Mouse (Mus musculus): ENCODE data around the gene Slc22a1. TPM values are rescaled to one million over a fixed set of nuclear protein-coding genes. Genes with fewer than 3 reads are reported as not detected.

Slc22a1 gene
- 0.25 TPM in 1 of 2 replicates, not detected in the other for polyA plus RNA-seq (2015; fragmentation: Nextera tagmentation; extraction: Ambion mirVana)

- WGBS: 68% methylated on average over 7 of the region's 7 CpGs
- Histone ChIP-seq H3K27me3 (no peaks in the 10 kb centered on the region), H3K27ac (no peak within 1 kb of the TSS), H3K9ac (no peak within 1 kb of the TSS), H3K4me3 (no peak within 1 kb of the TSS), H3K4me1 (peaks cover 7% of the 10 kb centered on the region), H3K4me2 (replicated peaks) (no peak within 1 kb of the TSS), H3K36me3 (peaks cover 9% of the 10 kb centered on the region), H3K9me3 (0 out of 2 replicates have a peak, but pooled peaks cover 5% of the 10 kb centered on the region)
- no peak for ATAC-seq (ENCODE audit: low FRiP score, low read depth)
Measured at GRCm38 (mm10) chr17:12675646-12676045, at the start of gene Slc22a1. Gene Slc22a1 (minus strand): TSS chr17:12675829.

- H3K4me1 ChIP-seq: peaks cover 70% of the 10 kb centered on the region
- 10% methylated on average over 6 of the region's 6 CpGs for WGBS
- H3K9me3 ChIP-seq: no peaks in the 10 kb centered on the region
- peak; percentile 72 for ATAC-seq (ENCODE audit: low FRiP score, low read depth)
- H3K4me3 ChIP-seq: no peak overlapping the region
- peak overlapping the region; percentile 95 for H3K27ac ChIP-seq
- H3K27me3 ChIP-seq: no peaks in the 10 kb centered on the region
- peaks cover 64% of the 10 kb centered on the region for H3K36me3 ChIP-seq
- peak overlapping the region; percentile 44 for H3K4me2 ChIP-seq (replicated peaks)
- H3K9ac ChIP-seq: no peak overlapping the region; the same call in 1 of the 2 replicates
Measured at GRCm38 (mm10) chr17:12724767-12725744, 49.4 kb upstream of the Slc22a1 start.

GRCm38 (mm10) chr17:12723986-12724766, 48.5 kb upstream of the Slc22a1 start:
- H3K27me3 ChIP-seq: no peaks in the 10 kb centered on the region
- H3K9me3 ChIP-seq: no peaks in the 10 kb centered on the region
- no peak overlapping the region for H3K9ac ChIP-seq
- H3K36me3 ChIP-seq: peaks cover 64% of the 10 kb centered on the region
- H3K27ac ChIP-seq: peak overlapping the region; percentile 95
- H3K4me2 ChIP-seq (replicated peaks): peak overlapping the region; percentile 44
- no peak for ATAC-seq (ENCODE audit: low FRiP score, low read depth)
- WGBS: 70% methylated on average over 5 of the region's 5 CpGs
- H3K4me3 ChIP-seq: no peak overlapping the region
- peaks cover 70% of the 10 kb centered on the region for H3K4me1 ChIP-seq

GRCm38 (mm10) chr17:12722622-12723021, 47.0 kb upstream of the Slc22a1 start:
- H3K9me3 ChIP-seq: no peaks in the 10 kb centered on the region
- H3K4me1 ChIP-seq: peaks cover 76% of the 10 kb centered on the region
- H3K9ac ChIP-seq: no peak overlapping the region
- ATAC-seq (ENCODE audit: low FRiP score, low read depth): peak; percentile 64; the same call in 1 of the 2 replicates
- H3K4me3 ChIP-seq: no peak overlapping the region
- H3K4me2 ChIP-seq (replicated peaks): 0 out of 2 replicates have a peak overlapping the region, but pooled peaks have one; percentile 7
- peak overlapping the region; percentile 79 for H3K27ac ChIP-seq
- peaks cover 71% of the 10 kb centered on the region for H3K36me3 ChIP-seq
- no peaks in the 10 kb centered on the region for H3K27me3 ChIP-seq
- 15% methylated on average over 8 of the region's 8 CpGs for WGBS

- no peak for ATAC-seq (ENCODE audit: low FRiP score, low read depth)
- WGBS: 77% methylated on average over 5 of the region's 5 CpGs
- Histone ChIP-seq H3K4me1 (peaks cover 71% of the 10 kb centered on the region), H3K9ac (no peak overlapping the region), H3K4me3 (no peak overlapping the region), H3K9me3 (no peaks in the 10 kb centered on the region), H3K36me3 (peaks cover 76% of the 10 kb centered on the region), H3K27ac (no peak overlapping the region), H3K4me2 (replicated peaks) (no peak overlapping the region), H3K27me3 (no peaks in the 10 kb centered on the region)
Measured at GRCm38 (mm10) chr17:12721118-12721886, 45.7 kb upstream of the Slc22a1 start.

- H3K9me3 ChIP-seq: no peaks in the 10 kb centered on the region
- no peak overlapping the region for H3K4me3 ChIP-seq
- no peak overlapping the region for H3K4me2 ChIP-seq (replicated peaks)
- ATAC-seq (ENCODE audit: low FRiP score, low read depth): peak; percentile 72; the same call in 1 of the 2 replicates
- peaks cover 86% of the 10 kb centered on the region for H3K36me3 ChIP-seq
- H3K9ac ChIP-seq: no peak overlapping the region
- 44% methylated on average over 7 of the region's 7 CpGs for WGBS
- peaks cover 46% of the 10 kb centered on the region for H3K4me1 ChIP-seq
- no peaks in the 10 kb centered on the region for H3K27me3 ChIP-seq
- H3K27ac ChIP-seq: no peak overlapping the region
Measured at GRCm38 (mm10) chr17:12718251-12718650, 42.6 kb upstream of the Slc22a1 start.

- Histone ChIP-seq H3K9me3 (no peaks in the 10 kb centered on the region), H3K27ac (peak overlapping the region; percentile 48; the same call in 1 of the 2 replicates), H3K9ac (no peak overlapping the region), H3K36me3 (peaks cover 94% of the 10 kb centered on the region), H3K4me3 (no peak overlapping the region), H3K4me2 (replicated peaks) (no peak overlapping the region), H3K4me1 (peaks cover 38% of the 10 kb centered on the region), H3K27me3 (no peaks in the 10 kb centered on the region)
- WGBS: 67% methylated on average over 4 of the region's 4 CpGs
- ATAC-seq (ENCODE audit: low FRiP score, low read depth): no peak
Measured at GRCm38 (mm10) chr17:12717445-12717844, 41.8 kb upstream of the Slc22a1 start.

GRCm38 (mm10) chr17:12715032-12715431, 39.4 kb upstream of the Slc22a1 start:
- 88% methylated on average over 1 of the region's 1 CpGs for WGBS
- H3K27ac ChIP-seq: no peak overlapping the region
- H3K36me3 ChIP-seq: peaks cover 95% of the 10 kb centered on the region
- H3K4me1 ChIP-seq: peaks cover 40% of the 10 kb centered on the region
- no peak overlapping the region for H3K9ac ChIP-seq
- H3K4me3 ChIP-seq: no peak overlapping the region
- no peaks in the 10 kb centered on the region for H3K27me3 ChIP-seq
- no peak for ATAC-seq (ENCODE audit: low FRiP score, low read depth)
- no peak overlapping the region for H3K4me2 ChIP-seq (replicated peaks)
- no peaks in the 10 kb centered on the region for H3K9me3 ChIP-seq

- WGBS: 77% methylated on average over 5 of the region's 5 CpGs
- Histone ChIP-seq H3K27ac (no peak overlapping the region; the same call in 1 of the 2 replicates), H3K4me2 (replicated peaks) (no peak overlapping the region), H3K36me3 (peaks cover 94% of the 10 kb centered on the region), H3K4me1 (peaks cover 41% of the 10 kb centered on the region), H3K4me3 (no peak overlapping the region), H3K9ac (no peak overlapping the region), H3K9me3 (no peaks in the 10 kb centered on the region), H3K27me3 (no peaks in the 10 kb centered on the region)
- ATAC-seq (ENCODE audit: low FRiP score, low read depth): no peak
Measured at GRCm38 (mm10) chr17:12714080-12714561, 38.5 kb upstream of the Slc22a1 start.

- Histone ChIP-seq H3K4me2 (replicated peaks) (no peak overlapping the region), H3K9ac (no peak overlapping the region)
Measured at GRCm38 (mm10) chr17:12712993-12713392, 37.4 kb upstream of the Slc22a1 start.

GRCm38 (mm10) chr17:12712191-12712590, 36.6 kb upstream of the Slc22a1 start:
- Histone ChIP-seq H3K36me3 (peaks cover 92% of the 10 kb centered on the region), H3K9ac (no peak overlapping the region), H3K4me1 (peaks cover 27% of the 10 kb centered on the region; the same call in 1 of the 2 replicates), H3K4me3 (no peak overlapping the region), H3K27me3 (no peaks in the 10 kb centered on the region), H3K4me2 (replicated peaks) (no peak overlapping the region), H3K9me3 (no peaks in the 10 kb centered on the region), H3K27ac (no peak overlapping the region)
- ATAC-seq (ENCODE audit: low FRiP score, low read depth): 0 out of 2 replicates have a peak, but pooled peaks have one; percentile 7

More at GRCm38 (mm10) chr17:12712993-12713392, 37.4 kb upstream of the Slc22a1 start:
- ATAC-seq (ENCODE audit: low FRiP score, low read depth): no peak
- Histone ChIP-seq H3K4me1 (peaks cover 35% of the 10 kb centered on the region), H3K9me3 (no peaks in the 10 kb centered on the region), H3K27me3 (no peaks in the 10 kb centered on the region), H3K4me3 (no peak overlapping the region), H3K36me3 (peaks cover 93% of the 10 kb centered on the region), H3K27ac (no peak overlapping the region)
- 76% methylated on average over 3 of the region's 3 CpGs for WGBS
